Mouse (Mus musculus) ES-Bruce4 (cell line): ENCODE measurements around the gene Prss22. TPM values are rescaled to one million over a fixed set of nuclear protein-coding genes. Genes with fewer than 3 reads are reported as not detected.

Experiments
- H3K27ac ChIP-seq: 2 replicates; pipeline ENCODE4 v1.5.1; 2012; ENCODE audit warnings: low read length, inconsistent platforms; ENCODE audit not compliant: insufficient read depth
- H3K27me3 ChIP-seq: 2 replicates; pipeline ENCODE4 v1.6.1; 2012; ENCODE audit warnings: mild to moderate bottlenecking, low read length, inconsistent platforms; ENCODE audit not compliant: control insufficient read depth, poor library complexity, insufficient read depth, severe bottlenecking
- H3K36me3 ChIP-seq: 2 replicates; pipeline ENCODE4 v1.6.1; 2012; ENCODE audit warnings: inconsistent platforms, mild to moderate bottlenecking, low read length, moderate library complexity; ENCODE audit not compliant: control insufficient read depth, poor library complexity, insufficient read depth, severe bottlenecking
- H3K4me1 ChIP-seq: one replicate; pipeline ENCODE4 v1.8.1; 2011; ENCODE audit warnings: low read length; ENCODE audit not compliant: control insufficient read depth, insufficient read depth
- H3K4me3 ChIP-seq: 2 replicates; pipeline ENCODE4 v1.5.1; 2011; ENCODE audit warnings: low read depth, mild to moderate bottlenecking, low read length
- H3K9ac ChIP-seq: 2 replicates; pipeline ENCODE4 v1.6.1; 2012; ENCODE audit warnings: low read depth, mild to moderate bottlenecking, inconsistent platforms; ENCODE audit not compliant: poor library complexity, severe bottlenecking
- H3K9me3 ChIP-seq: replicated peaks from 2 replicates; pipeline ENCODE4 v1.6.1; 2012; ENCODE audit warnings: mild to moderate bottlenecking, low read length, inconsistent platforms; ENCODE audit not compliant: control insufficient read depth, poor library complexity, insufficient read depth, severe bottlenecking
- CTCF ChIP-seq: IDR thresholded peaks from one replicate; pipeline ENCODE4 v1.8.1; 2011; ENCODE audit warnings: low read depth, low read length
- EP300 ChIP-seq: IDR thresholded peaks from 2 replicates; pipeline ENCODE4 v1.6.1; 2011; ENCODE audit warnings: low read depth, low read length; ENCODE audit not compliant: insufficient read depth
- POLR2A ChIP-seq: IDR thresholded peaks from one replicate; pipeline ENCODE4 v1.8.1; 2011; ENCODE audit warnings: low read length; ENCODE audit not compliant: insufficient read depth
- polyA plus RNA-seq: library from polyadenylated mRNA; stranded (reverse); fragments of >200 nt; gene quantifications from 2 replicates; pipeline ENCODE4 v1.2.4, GENCODE M21; 2011; ENCODE audit warnings: low read depth; ENCODE audit not compliant: missing spikeins, insufficient read depth, insufficient read length

Gene Prss22
- polyA plus RNA-seq, 1 experiment = 0.45 TPM

DNA sequence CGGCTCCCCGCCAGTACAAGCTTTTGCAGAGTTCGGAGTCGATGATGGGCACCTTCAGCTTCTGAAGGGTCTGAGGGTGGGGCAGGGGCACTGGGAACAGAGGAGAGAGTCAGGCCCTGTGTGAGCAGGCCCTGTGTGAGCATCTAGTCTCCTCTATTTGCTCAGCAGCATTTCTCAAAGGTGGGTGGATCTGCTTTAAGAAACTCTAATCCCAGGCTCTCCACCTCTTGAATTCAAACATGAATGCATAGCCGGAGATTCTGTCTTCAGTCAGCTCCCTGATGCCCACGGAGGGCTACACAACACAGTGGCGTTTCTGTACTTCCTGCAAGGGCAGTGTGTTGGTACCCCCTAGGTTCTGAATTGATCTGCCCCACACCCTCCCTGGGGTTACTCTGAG is 3.2 kb downstream of the Prss22 start:
- TF ChIP-seq EP300 (no peak), CTCF (no peak), POLR2A (no peak)
- no peaks in the 10 kb centered on the region for H3K9me3 ChIP-seq
- peaks cover 4% of the 10 kb centered on the region for H3K4me1 ChIP-seq
- no peak overlapping the region for H3K4me3 ChIP-seq
- no peaks in the 10 kb centered on the region for H3K36me3 ChIP-seq
- H3K27ac ChIP-seq = no peak overlapping the region
- no peak overlapping the region for H3K9ac ChIP-seq
- no peaks in the 10 kb centered on the region for H3K27me3 ChIP-seq

DNA sequence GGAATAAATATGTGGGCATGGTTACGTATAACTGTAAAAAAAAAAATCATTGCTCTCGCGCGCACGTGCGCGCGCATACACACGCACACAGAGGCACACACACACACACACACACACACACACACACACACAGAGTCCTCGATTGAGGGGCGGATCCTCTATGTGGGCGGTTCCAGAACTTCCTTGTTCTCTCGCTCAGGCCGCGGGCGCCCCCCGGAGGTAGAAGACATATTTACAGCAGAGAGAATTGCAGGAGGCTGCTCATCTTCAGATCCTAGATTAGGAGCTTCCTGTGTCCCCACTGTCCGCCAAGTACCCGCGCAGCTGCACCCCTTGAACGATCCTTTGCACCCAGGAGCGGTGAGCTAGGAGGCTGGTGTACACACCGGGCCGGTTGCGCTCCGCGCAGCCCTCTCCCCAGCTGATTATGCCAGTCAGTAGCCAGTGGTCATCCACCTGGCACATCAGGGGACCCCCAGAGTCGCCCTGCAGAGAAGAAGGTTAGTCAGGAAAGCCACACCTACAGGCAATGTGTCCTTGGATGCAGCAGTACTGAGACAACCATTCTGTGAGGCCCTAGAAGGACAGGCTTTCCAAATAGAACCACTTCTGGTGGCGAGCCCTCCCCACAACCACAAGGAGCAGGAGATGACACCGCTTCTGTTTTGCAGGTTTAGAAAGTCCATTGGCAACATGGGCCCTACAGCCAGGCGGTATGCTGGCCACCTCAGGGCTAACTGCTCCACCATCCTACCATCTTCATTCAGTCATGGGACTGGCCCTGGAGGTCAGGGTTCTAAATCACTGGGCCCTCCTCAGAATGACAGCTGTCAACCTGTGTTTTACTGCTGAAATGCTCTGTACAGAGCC is 4.1 kb downstream of the Prss22 start:
- no peaks in the 10 kb centered on the region for H3K36me3 ChIP-seq
- H3K27ac ChIP-seq = no peak overlapping the region
- H3K4me3 ChIP-seq = no peak overlapping the region
- no peaks in the 10 kb centered on the region for H3K9me3 ChIP-seq
- H3K27me3 ChIP-seq = no peaks in the 10 kb centered on the region
- peaks cover 4% of the 10 kb centered on the region for H3K4me1 ChIP-seq
- H3K9ac ChIP-seq = no peak overlapping the region
- TF ChIP-seq EP300 = 0 out of 2 replicates have a peak, but pooled peaks have one; percentile 37
- peak; percentile 61 for TF ChIP-seq CTCF
- TF ChIP-seq POLR2A = no peak

DNA sequence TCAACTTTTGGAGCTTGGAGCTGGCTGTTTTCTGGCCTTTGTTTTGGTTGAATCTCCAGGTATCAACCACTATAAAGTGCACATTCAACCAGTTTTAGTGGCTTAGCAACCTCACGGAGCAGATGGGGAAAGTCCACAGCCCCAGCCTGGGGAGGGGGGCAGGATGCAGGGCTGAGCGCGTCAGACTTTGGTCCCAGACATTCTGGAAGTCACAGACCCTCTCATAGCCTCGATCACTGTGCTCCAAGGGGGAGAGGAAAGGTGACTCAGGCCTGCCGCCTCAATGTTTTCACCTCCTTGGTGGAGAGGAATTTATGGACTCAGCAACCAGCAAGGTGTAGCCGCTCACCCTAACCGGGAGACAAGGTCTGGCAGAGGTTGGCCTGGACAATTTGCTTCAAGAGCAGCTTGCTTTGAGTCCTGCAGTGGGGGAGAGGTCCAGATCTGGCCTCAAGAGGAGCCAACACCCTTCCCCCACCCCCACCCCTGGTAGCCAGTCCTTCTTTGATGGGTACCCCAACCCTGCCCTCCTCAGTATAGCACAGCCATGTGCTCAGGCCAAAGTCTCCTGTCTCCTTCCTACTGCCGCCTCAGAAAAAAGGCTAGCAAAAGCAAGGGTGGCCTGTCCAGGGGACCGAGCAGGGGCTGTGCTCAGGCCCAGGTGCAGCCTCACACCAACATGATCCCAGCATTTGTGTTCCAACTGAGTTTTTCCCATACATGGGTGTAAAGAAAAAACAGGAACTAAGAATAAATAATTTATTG is 4.9 kb downstream of the Prss22 start:
- H3K36me3 ChIP-seq = no peaks in the 10 kb centered on the region
- no peaks in the 10 kb centered on the region for H3K27me3 ChIP-seq
- peaks cover 4% of the 10 kb centered on the region for H3K4me1 ChIP-seq
- H3K27ac ChIP-seq = no peak overlapping the region
- no peak overlapping the region for H3K9ac ChIP-seq
- no peak overlapping the region for H3K4me3 ChIP-seq
- H3K9me3 ChIP-seq = no peaks in the 10 kb centered on the region
- no peak for TF ChIP-seq POLR2A
- TF ChIP-seq EP300 = no peak
- TF ChIP-seq CTCF = no peak

DNA sequence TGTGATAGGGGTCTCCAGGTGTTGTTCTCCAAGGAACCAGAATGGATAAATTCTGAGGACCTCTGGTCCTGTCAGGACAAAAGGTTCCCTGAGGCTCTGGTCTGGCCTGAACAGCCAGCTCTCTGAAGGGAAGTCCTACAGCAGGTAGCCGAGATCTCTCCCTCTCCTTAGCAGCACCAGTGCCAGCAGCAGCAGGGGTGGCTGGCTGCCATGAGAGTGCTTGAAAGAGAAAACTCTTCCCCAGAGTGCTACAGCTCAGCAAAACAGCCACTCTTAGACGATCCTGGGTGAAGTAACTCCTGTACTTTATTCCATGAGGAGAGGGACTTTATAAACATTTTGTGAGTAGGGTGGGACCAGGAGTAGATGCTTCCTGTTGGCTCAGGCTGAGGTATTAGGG is 8.1 kb downstream of the Prss22 start:
- H3K27ac ChIP-seq = no peak overlapping the region

DNA sequence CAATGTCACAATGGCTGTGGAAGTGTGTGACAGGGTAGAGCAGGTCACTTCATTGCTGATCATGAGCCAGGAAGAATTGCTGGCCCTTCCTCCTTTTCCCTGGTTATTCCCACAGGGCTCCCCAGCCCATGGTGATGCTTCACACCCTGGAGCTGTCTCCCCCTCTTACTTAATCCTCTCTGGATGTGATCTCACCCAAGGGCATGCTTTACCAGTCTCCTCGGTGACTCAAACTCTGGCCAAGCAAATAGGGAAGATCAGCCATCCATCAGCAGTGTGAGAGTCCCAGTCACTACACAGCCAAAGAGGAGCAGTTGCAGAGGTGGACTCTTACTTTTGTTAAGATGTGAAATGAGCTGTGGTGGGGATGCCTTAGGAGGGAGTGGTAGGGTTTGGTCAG is 12.9 kb downstream of the Prss22 start:
- Histone ChIP-seq H3K36me3 (no peaks in the 10 kb centered on the region), H3K27ac (no peak overlapping the region), H3K4me1 (no peaks in the 10 kb centered on the region), H3K4me3 (no peak overlapping the region), H3K9ac (no peak overlapping the region), H3K9me3 (no peaks in the 10 kb centered on the region), H3K27me3 (no peaks in the 10 kb centered on the region)
- TF ChIP-seq POLR2A (no peak), CTCF (no peak), EP300 (no peak)

More for the DNA sequence above, 8.1 kb downstream of the Prss22 start:
- H3K9ac ChIP-seq = no peak overlapping the region
- H3K4me1 ChIP-seq = peaks cover 4% of the 10 kb centered on the region
- TF ChIP-seq CTCF = no peak
- TF ChIP-seq EP300 = no peak
- TF ChIP-seq POLR2A = no peak
- H3K9me3 ChIP-seq = no peaks in the 10 kb centered on the region
- no peak overlapping the region for H3K4me3 ChIP-seq
- no peaks in the 10 kb centered on the region for H3K27me3 ChIP-seq
- H3K36me3 ChIP-seq = no peaks in the 10 kb centered on the region

DNA sequence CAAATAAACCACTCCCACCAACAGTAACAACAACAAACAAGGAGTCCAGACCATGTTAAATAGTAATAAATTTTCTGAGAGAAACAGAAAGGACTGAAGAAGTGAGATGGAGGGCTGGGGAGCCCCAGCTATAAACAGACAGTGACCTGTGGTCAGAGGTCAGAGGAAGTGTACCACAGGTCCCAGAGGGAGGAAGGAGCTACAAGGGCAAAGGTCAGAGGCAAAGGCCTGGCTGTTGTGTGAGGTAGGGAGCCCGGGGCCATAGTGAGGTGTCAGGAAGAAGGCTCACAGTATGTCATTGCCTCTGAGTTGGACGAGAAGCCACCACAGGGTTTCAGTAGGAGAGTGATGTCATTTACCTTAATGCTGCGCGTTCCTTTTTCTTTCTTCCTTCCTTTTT is 15.0 kb downstream of the Prss22 start:
- Histone ChIP-seq H3K27me3 (no peaks in the 10 kb centered on the region), H3K9ac (no peak overlapping the region), H3K4me1 (no peaks in the 10 kb centered on the region), H3K36me3 (no peaks in the 10 kb centered on the region), H3K27ac (no peak overlapping the region), H3K9me3 (no peaks in the 10 kb centered on the region), H3K4me3 (no peak overlapping the region)
- TF ChIP-seq POLR2A (no peak), EP300 (no peak), CTCF (no peak)
